Mouse (Mus musculus) heart, postnatal 0 days (tissue): Measurements from ENCODE around the gene Arap1.

ENCODE experiments used
- CTCF ChIP-seq: IDR thresholded peaks from 2 replicates; pipeline ENCODE4 v1.5.1; 2016; ENCODE audit warnings: antibody characterized with exemption, control low read depth, low read depth
- EP300 ChIP-seq: IDR thresholded peaks from 2 replicates; pipeline ENCODE4 v1.6.1; 2016; ENCODE audit warnings: antibody characterized with exemption, low read depth

- TF ChIP-seq CTCF: no peak
- no peak for TF ChIP-seq EP300
Observed at GRCm38 (mm10) chr7:101324142-101324962, 23.5 kb upstream of the Arap1 start.
